Mouse (Mus musculus): ENCODE results near the gene Muc16.

DNA sequence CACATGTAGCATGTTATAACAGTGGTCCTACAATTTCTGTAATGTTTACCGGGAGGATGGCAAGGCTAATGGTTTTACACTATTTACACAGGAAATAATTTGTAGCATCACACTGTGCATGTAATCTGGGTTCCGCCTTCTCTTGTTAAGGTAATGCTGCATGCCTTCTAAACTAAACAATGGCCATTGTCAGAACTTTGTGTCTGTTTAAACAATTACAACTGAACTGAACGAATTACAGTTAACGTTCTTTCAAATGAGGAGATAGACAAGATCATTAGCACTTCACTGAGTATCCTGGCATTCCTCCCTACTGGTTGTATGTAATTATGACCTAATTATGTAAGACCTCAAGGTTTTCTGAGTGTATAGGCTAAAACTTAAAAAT is 48.4 kb upstream of the Muc16 start:
- TF ChIP-seq CTCF (IDR thresholded peaks at IDR 0.05; ENCODE audit: low read depth, low read length) = no peak
- no peak for TF ChIP-seq TAL1 (conservative IDR thresholded peaks at IDR 0.05; ENCODE audit: low read depth, low read length)
- TF ChIP-seq GATA1 (IDR thresholded peaks at IDR 0.05; ENCODE audit: borderline replicate concordance, low read length) = no peak
- no peak for TF ChIP-seq GATA2 (IDR thresholded peaks at IDR 0.05; ENCODE audit: borderline replicate concordance, low read depth, low read length)
- no peak for TF ChIP-seq POLR2AphosphoS5 (IDR thresholded peaks at IDR 0.05; ENCODE audit: insufficient replicate concordance, low read depth, low read length)
